Mouse (Mus musculus) myocyte (in vitro differentiated cells): ENCODE data around the gene Lce1i. TPM values are rescaled to one million over a fixed set of nuclear protein-coding genes. Genes with fewer than 3 reads are reported as not detected.

Experiments
- H3K27me3 ChIP-seq: one replicate; pipeline ENCODE4 v1.6.1; 2011; ENCODE audit not compliant: control insufficient read depth, insufficient read depth, insufficient read length
- H3K36me3 ChIP-seq: one replicate; pipeline ENCODE4 v1.6.1; 2011; ENCODE audit not compliant: control insufficient read depth, insufficient read depth
- H3K4me2 ChIP-seq: one replicate; pipeline ENCODE4 v1.6.1; 2011; ENCODE audit warnings: low read depth, control low read depth
- H3K4me3 ChIP-seq: one replicate; pipeline ENCODE4 v1.5.1; 2011; ENCODE audit warnings: mild to moderate bottlenecking, control low read depth, moderate library complexity
- H3K79me2 ChIP-seq: one replicate; pipeline ENCODE4 v1.6.1; 2011; ENCODE audit not compliant: control insufficient read depth, insufficient read depth
- H3ac ChIP-seq: one replicate; pipeline ENCODE4 v1.6.1; 2011; ENCODE audit not compliant: control insufficient read depth, insufficient read length
- CEBPB ChIP-seq: IDR thresholded peaks from 2 replicates; pipeline ENCODE4 v1.6.1; 2011; ENCODE audit warnings: mild to moderate bottlenecking, moderate library complexity; ENCODE audit not compliant: poor library complexity, insufficient read depth, severe bottlenecking
- E2F4 ChIP-seq: IDR thresholded peaks from one replicate; pipeline ENCODE4 v1.6.1; 2011; ENCODE audit warnings: mild to moderate bottlenecking, control low read depth, moderate library complexity; ENCODE audit not compliant: insufficient read depth
- MAX ChIP-seq: IDR thresholded peaks from one replicate; pipeline ENCODE4 v1.6.1; 2011; ENCODE audit warnings: low read depth, mild to moderate bottlenecking, control low read depth
- MYOD1 ChIP-seq, 3 experiments: IDR thresholded peaks; one replicate each; pipeline ENCODE4 v1.6.1; 2011; ENCODE audit warnings: control low read depth in 2 of 3, low read depth in 2 of 3, mild to moderate bottlenecking in 2 of 3, moderate library complexity in 1 of 3; ENCODE audit not compliant: insufficient read length in 2 of 3, control insufficient read depth in 1 of 3
- MYOG ChIP-seq, 3 experiments: IDR thresholded peaks; one replicate each; pipeline ENCODE4 v1.6.1; 2011; ENCODE audit warnings: control low read depth in 2 of 3, low read depth in 2 of 3, mild to moderate bottlenecking in 2 of 3; ENCODE audit not compliant: insufficient read length in 2 of 3, control insufficient read depth in 1 of 3, insufficient read depth in 1 of 3
- POLR2A ChIP-seq: IDR thresholded peaks from one replicate; pipeline ENCODE4 v1.6.1; 2011; ENCODE audit warnings: low read depth, mild to moderate bottlenecking, control low read depth, moderate library complexity; ENCODE audit not compliant: insufficient read length
- POLR2AphosphoS2 ChIP-seq: IDR thresholded peaks from one replicate; pipeline ENCODE4 v1.6.1; 2011; ENCODE audit warnings: low read depth, control low read depth; ENCODE audit not compliant: insufficient read length
- REST ChIP-seq: IDR thresholded peaks from one replicate; pipeline ENCODE4 v1.6.1; 2011; ENCODE audit warnings: mild to moderate bottlenecking, control low read depth, moderate library complexity; ENCODE audit not compliant: insufficient read depth, insufficient read length
- SRF ChIP-seq: IDR thresholded peaks from one replicate; pipeline ENCODE4 v1.6.1; 2011; ENCODE audit warnings: low read depth; ENCODE audit not compliant: control insufficient read depth, insufficient read length
- TCF12 ChIP-seq: IDR thresholded peaks from one replicate; pipeline ENCODE4 v1.6.1; 2011; ENCODE audit warnings: mild to moderate bottlenecking, control low read depth; ENCODE audit not compliant: poor library complexity, insufficient read depth, severe bottlenecking
- TCF3 ChIP-seq: IDR thresholded peaks from one replicate; pipeline ENCODE4 v1.6.1; 2011; ENCODE audit warnings: low read depth, control low read depth; ENCODE audit not compliant: insufficient read length
- USF1 ChIP-seq: IDR thresholded peaks from one replicate; pipeline ENCODE4 v1.6.1; 2011; ENCODE audit warnings: low read depth, mild to moderate bottlenecking, control low read depth, moderate library complexity
- polyA plus RNA-seq: library from polyadenylated mRNA; unstranded; fragments of >200 nt; fragmentation: generic; extraction: Trizol; gene quantifications from one replicate; pipeline ENCODE4 v1.2.1, GENCODE M21; 2012; ENCODE audit warnings: missing spikeins

The Lce1i gene
- polyA plus RNA-seq, 1 experiment, result not detected

GRCm38 (mm10) chr3:92752238-92752637, 26.5 kb downstream of the Lce1i start, which contains the start of gene Lce1g:
Gene Lce1g, minus strand, starts transcription at chr3:92752338.
- no peak within 1 kb of the TSS for H3K4me3 ChIP-seq
- H3K27me3 ChIP-seq, result no peaks in the 10 kb centered on the region
- H3K79me2 ChIP-seq, result no peaks in the 10 kb centered on the region
- no peaks in the 10 kb centered on the region for H3K36me3 ChIP-seq
- H3ac ChIP-seq, result no peak within 1 kb of the TSS
- TF ChIP-seq E2F4 (no peak), MYOG (IDR thresholded peaks at IDR 0.05; ENCODE audit: control insufficient read depth in 1 of 3, insufficient read depth in 1 of 3, insufficient read length in 2 of 3, low read depth in 2 of 3) (no peak), SRF (no peak), TCF3 (no peak)
- no peak within 1 kb of the TSS for H3K4me2 ChIP-seq

GRCm38 (mm10) chr3:92738996-92739395, 39.7 kb downstream of the Lce1i start, which contains the start of gene Gm38119:
Gene Gm38119, minus strand, starts transcription at chr3:92739096.
- H3K4me3 ChIP-seq, result no peak within 1 kb of the TSS

More at GRCm38 (mm10) chr3:92738996-92739395, 39.7 kb downstream of the Lce1i start, which contains the start of gene Gm38119:
- Histone ChIP-seq H3K27me3 (no peaks in the 10 kb centered on the region), H3ac (no peak within 1 kb of the TSS), H3K4me2 (no peak within 1 kb of the TSS), H3K79me2 (no peaks in the 10 kb centered on the region), H3K36me3 (no peaks in the 10 kb centered on the region)
- no peak for TF ChIP-seq CEBPB
- no peak for TF ChIP-seq MYOD1 (IDR thresholded peaks at IDR 0.05; ENCODE audit: control insufficient read depth in 1 of 3, insufficient read length in 2 of 3, low read depth in 2 of 3)
- TF ChIP-seq E2F4, result no peak
- TF ChIP-seq TCF3, result no peak
- no peak for TF ChIP-seq POLR2A
- TF ChIP-seq USF1, result no peak
- no peak for TF ChIP-seq MAX
- TF ChIP-seq TCF12, result no peak
- TF ChIP-seq REST, result no peak
- no peak for TF ChIP-seq SRF
- TF ChIP-seq MYOG (IDR thresholded peaks at IDR 0.05; ENCODE audit: control insufficient read depth in 1 of 3, insufficient read depth in 1 of 3, insufficient read length in 2 of 3, low read depth in 2 of 3), result no peak
- TF ChIP-seq POLR2AphosphoS2, result no peak

Other genes with a start within 250 kb of the Lce1i start
- gene 2310046K23Rik, start 244.4 kb downstream of the Lce1i start, polyA plus RNA-seq, result not detected
- gene Ivl, start 205.2 kb downstream of the Lce1i start, polyA plus RNA-seq, result not detected
- gene Smcp, start 189.9 kb downstream of the Lce1i start, polyA plus RNA-seq, result not detected
- gene 2210017I01Rik, start 171.4 kb downstream of the Lce1i start, polyA plus RNA-seq, result not detected
- not detected for gene Lce6a, start 157.2 kb downstream of the Lce1i start, polyA plus RNA-seq
- not detected for gene Lce1a1, start 130.6 kb downstream of the Lce1i start, polyA plus RNA-seq
- gene Lce1b, start 122.0 kb downstream of the Lce1i start, polyA plus RNA-seq, result not detected
- not detected for gene Lce1a2, start 108.6 kb downstream of the Lce1i start, polyA plus RNA-seq
- gene Lce1c, start 99.7 kb downstream of the Lce1i start, polyA plus RNA-seq, result not detected
- not detected for gene Lce1d, start 91.7 kb downstream of the Lce1i start, polyA plus RNA-seq
- not detected for gene Lce1e, start 69.8 kb downstream of the Lce1i start, polyA plus RNA-seq
- 0.19 TPM for gene Lce1f, start 58.5 kb downstream of the Lce1i start, polyA plus RNA-seq
- not detected for gene Gm38119, start 39.8 kb downstream of the Lce1i start, polyA plus RNA-seq
- 0.07 TPM for gene Lce1g, start 26.6 kb downstream of the Lce1i start, polyA plus RNA-seq
- not detected for gene Lce1h, start 13.8 kb downstream of the Lce1i start, polyA plus RNA-seq
- gene Lce1j, start 11.6 kb upstream of the Lce1i start, polyA plus RNA-seq, result not detected
- gene Lce1k, start 29.0 kb upstream of the Lce1i start, polyA plus RNA-seq, result not detected
- not detected for gene Kprp, start 48.3 kb upstream of the Lce1i start, polyA plus RNA-seq
- gene Lce1l, start 72.4 kb upstream of the Lce1i start, polyA plus RNA-seq, result not detected
- not detected for gene 2310050C09Rik, start 91.3 kb upstream of the Lce1i start, polyA plus RNA-seq
- not detected for gene Lce3a, start 147.3 kb upstream of the Lce1i start, polyA plus RNA-seq
- gene Lce3b, start 154.1 kb upstream of the Lce1i start, polyA plus RNA-seq, result not detected
- gene Lce3c, start 165.6 kb upstream of the Lce1i start, polyA plus RNA-seq, result not detected
- gene Lce3d, start 178.5 kb upstream of the Lce1i start, polyA plus RNA-seq, result not detected
- gene Lce3e, start 188.2 kb upstream of the Lce1i start, polyA plus RNA-seq, result not detected
- gene Lce3f, start 213.3 kb upstream of the Lce1i start, polyA plus RNA-seq, result not detected
- 0.11 TPM for gene Crct1, start 236.8 kb upstream of the Lce1i start, polyA plus RNA-seq
- gene Lce1m, start 240.2 kb upstream of the Lce1i start, polyA plus RNA-seq, result not detected